Mouse (Mus musculus) liver, postnatal 0 days (tissue): Measurements from ENCODE around the gene Pdcl3.

Experiments
- CTCF ChIP-seq: sonication (generic); IDR thresholded peaks from 2 replicates; pipeline ENCODE4 v1.5.1; 2016; ENCODE audit warnings: antibody characterized with exemption, low read depth
- EP300 ChIP-seq: IDR thresholded peaks from 2 replicates; pipeline ENCODE4 v1.6.1; 2016; ENCODE audit warnings: antibody characterized with exemption, low read depth, mild to moderate bottlenecking

GRCm38 (mm10) chr1:39017871-39018270 is 32.5 kb downstream of the Pdcl3 start:
- TF ChIP-seq CTCF: no peak
- TF ChIP-seq EP300: no peak
